Mouse (Mus musculus): ENCODE measurements around the gene Prim1.

Prim1 gene

DNA sequence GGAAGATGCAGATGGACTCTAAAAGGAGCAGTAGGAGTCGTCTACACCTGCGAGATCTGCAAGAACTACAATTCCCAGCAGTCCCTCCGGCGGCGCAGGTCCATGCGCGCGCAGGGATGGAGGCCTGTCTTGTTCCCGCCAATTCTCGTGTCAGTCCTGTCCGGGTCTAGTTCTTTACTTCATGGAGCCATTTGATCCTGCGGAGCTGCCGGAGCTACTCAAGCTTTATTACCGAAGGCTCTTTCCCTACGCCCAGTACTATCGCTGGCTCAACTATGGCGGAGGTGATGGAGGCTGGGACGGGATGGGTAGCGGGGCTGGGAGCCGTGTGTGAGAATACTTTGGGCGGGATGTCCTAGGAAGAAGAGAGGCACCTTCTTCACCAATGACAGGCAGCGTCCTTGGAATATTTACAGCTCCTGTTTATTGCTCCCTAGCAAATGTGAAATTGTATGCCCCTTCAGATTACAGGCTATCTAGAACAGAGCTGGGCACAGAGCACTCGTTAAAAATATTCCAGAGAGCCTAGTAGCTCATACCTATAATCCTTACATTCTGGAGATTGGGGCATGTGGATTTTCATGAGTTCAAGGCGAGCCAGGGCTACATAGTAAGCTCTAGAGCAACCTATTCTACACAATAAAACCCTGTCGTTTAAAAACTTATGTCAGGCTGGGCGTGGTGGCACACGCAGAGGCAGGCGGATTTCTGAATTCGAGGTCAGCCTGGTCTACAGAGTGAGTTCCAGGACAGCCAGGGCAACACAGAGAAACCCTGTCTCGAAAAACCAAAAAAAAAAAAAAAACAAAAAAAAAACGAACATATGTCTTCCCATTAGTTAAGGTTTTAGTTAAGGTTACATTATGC lies at the start of gene Prim1:
Gene Prim1, plus strand, starts transcription at position 101 of the 867 bp plus-strand sequence.
- no peak for DNase-seq (ENCODE audit: extremely low read depth, low read depth, low spot score)

DNA sequence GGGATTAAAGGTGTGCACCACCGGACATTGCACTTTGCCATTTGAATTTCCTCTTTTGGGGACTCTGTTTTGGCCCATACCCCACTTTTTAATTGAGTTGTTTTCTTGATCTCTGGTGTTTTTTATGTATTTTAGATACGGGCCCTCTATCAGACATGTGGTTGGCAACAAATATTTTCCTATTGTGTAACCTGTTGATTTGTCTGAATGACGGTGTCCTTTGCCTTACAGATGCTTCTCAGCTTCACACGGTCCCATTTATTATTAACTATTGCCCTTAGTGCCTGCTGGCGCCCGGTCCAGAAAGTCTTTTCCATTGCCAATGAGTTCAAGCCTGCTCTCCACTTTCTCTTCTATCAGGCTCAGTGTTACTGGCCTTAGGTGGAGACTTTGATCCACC lies 48.5 kb upstream of the Prim1 start:
- DNase-seq (ENCODE audit: extremely low read depth, low read depth, low spot score), result no peak

DNA sequence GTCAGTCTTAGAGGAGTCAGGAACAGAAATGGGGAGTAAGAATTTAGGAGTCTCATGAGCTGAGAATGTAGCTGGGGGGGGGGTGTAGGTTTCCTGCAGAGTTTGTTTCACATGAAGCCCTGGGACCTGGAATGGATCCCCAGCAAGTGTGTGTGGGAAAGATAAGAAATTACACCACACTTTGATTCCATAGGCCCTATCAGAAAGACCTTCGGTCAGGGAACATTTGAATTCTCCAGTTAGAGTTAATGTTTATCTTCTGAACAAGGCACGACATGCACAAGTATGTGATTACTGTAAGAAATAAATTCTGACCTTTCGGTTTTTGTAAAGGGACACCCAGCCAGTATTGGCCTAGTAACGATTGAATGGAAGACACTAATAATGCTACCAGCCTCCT lies 45.1 kb upstream of the Prim1 start:
- DNase-seq (ENCODE audit: extremely low read depth, low read depth, low spot score), result no peak

GRCm38 (mm10) chr10:127970359-127970831 lies 44.6 kb upstream of the Prim1 start:
- DNase-seq (ENCODE audit: extremely low read depth, low read depth, low spot score), result no peak

DNA sequence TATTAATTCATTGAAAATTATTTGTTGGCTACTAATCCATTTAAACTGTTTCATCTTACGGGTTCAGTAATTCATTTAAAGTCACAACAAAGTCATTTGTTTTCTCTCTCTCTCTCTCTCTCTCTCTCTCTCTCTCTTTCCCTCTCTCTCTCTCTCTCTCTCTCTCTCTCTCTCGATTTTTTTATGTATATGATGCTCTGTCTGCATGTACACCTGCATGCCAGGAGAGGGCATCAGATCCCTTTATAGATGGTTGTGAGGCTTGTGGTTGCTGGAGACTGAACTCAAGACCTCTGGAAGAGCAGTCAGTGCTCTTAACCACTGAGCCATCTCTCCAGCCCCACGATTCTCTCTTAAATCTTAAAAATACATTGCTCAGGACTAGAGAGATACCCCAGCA lies 43.8 kb upstream of the Prim1 start:
- DNase-seq (ENCODE audit: extremely low read depth, low read depth, low spot score), result no peak

DNA sequence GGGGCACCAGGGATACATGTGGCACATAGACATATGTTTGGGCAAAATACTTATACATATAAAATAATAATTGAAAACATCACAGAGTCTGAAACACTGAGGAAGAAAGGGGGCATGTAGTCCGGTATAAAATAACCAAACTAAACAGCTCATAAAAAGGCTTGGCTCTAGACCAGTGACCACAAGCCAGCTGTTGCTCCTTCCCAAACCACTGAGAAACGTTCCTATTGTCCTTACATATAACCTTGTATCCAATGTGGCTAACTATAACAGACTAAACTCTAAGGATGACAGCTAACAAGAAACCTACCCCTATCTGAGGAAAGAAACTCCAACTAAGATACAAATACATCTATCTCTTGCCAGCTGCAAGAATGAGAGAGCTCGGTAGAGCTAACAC lies 40.9 kb upstream of the Prim1 start:
- no peak for DNase-seq (ENCODE audit: extremely low read depth, low read depth, low spot score)

DNA sequence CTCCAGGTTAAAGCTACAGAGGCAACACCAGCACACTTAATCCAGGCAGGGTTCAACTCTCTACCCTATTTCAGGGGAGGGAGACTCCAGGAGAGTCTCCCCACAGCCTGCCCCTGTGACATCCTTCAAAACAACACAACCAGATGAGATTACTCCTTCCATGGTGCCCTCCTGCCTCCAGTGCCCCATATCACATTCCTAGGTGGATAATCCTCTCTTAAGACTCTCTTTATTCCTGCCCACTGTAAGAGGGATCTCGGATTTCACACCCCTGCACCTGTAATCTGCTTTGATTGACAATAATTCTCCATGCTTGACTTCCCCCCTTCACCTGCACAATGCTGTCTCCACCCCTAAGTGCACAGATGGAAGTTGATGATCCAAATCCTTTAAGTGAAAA lies 39.5 kb upstream of the Prim1 start:
- DNase-seq (ENCODE audit: extremely low read depth, low read depth, low spot score), result no peak

GRCm38 (mm10) chr10:127984650-127985049 lies 30.3 kb upstream of the Prim1 start:
- peak; percentile 86 for DNase-seq (ENCODE audit: extremely low read depth, low read depth, low spot score)

- DNase-seq (ENCODE audit: extremely low read depth, low read depth, low spot score), result no peak
Observed at GRCm38 (mm10) chr10:127985601-127986000, 29.4 kb upstream of the Prim1 start.

DNA sequence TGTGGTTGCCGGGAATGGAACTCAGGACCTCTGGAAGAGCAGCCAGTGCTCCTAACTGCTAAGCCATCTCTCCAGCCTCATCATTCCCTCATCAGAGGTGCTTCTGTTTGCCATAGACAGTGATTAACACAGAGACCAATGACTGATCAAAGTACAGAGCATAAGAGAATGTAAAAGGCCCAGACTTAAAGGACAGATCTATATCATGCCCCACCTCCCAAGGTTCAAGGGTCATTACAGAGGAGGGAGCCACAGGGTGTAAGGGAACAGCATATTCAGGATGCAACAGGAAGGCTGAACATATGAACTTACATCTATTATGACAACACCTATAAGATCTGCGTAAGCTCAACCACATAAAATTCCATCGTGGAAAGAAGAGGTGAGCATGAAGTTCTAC lies 18.3 kb upstream of the Prim1 start:
- no peak for DNase-seq (ENCODE audit: extremely low read depth, low read depth, low spot score)

- no peak for DNase-seq (ENCODE audit: extremely low read depth, low read depth, low spot score)
Observed at GRCm38 (mm10) chr10:127998260-127998659, 16.7 kb upstream of the Prim1 start.

GRCm38 (mm10) chr10:128003281-128003801 lies 11.6 kb upstream of the Prim1 start:
- DNase-seq (ENCODE audit: extremely low read depth, low read depth, low spot score), result no peak

DNA sequence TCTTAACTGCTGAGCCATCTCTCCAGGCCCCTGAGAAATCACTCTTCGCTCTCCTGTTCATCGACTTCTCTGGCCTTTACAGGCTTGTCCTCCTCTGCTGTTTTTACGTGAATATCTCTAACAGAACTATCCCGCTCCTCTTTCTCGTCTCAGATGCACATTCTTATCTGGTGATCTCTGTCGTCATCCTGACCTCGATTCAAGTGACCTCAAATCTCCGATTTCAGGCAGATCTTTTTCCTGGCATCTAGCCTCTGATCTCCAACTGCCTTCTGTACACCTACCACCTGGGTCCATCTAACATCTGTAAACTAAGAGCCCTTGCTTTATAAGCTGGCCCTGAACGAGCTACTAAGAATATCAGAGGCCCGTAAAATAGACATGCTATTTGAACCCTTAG lies 10.1 kb upstream of the Prim1 start:
- DNase-seq (ENCODE audit: extremely low read depth, low read depth, low spot score), result no peak

- DNase-seq (ENCODE audit: extremely low read depth, low read depth, low spot score), result no peak
Observed at GRCm38 (mm10) chr10:128005479-128005878, 9.5 kb upstream of the Prim1 start.

- no peak for DNase-seq (ENCODE audit: extremely low read depth, low read depth, low spot score)
Observed at GRCm38 (mm10) chr10:128007446-128007845, 7.5 kb upstream of the Prim1 start, which contains the start of gene Hsd17b6. Hsd17b6 (minus strand) TSS chr10:128007611.

GRCm38 (mm10) chr10:128008207-128008889 lies 6.6 kb upstream of the Prim1 start:
- no peak for DNase-seq (ENCODE audit: extremely low read depth, low read depth, low spot score)

GRCm38 (mm10) chr10:128009735-128010134 lies 5.2 kb upstream of the Prim1 start:
- no peak for DNase-seq (ENCODE audit: extremely low read depth, low read depth, low spot score)

GRCm38 (mm10) chr10:128022196-128022595 lies 7.2 kb downstream of the Prim1 start:
- DNase-seq (ENCODE audit: extremely low read depth, low read depth, low spot score), result no peak

DNA sequence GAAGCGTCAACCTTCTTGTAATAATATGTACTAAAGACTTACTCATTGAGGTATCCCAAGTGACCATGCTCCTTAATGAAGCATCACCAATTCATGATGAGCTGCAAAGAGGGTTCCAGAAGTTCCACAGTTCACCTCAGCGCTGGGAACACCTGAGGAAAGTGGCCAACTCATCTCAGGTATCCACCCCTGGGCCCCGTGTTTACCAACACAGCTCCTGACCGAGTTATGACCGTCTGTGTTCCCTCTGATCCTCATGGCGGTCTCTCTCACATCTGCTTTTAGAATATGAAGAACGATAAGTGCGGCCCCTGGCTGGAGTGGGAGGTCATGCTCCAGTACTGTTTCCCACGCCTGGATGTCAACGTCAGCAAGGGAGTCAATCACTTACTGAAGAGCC lies 8.5 kb downstream of the Prim1 start:
- no peak for DNase-seq (ENCODE audit: extremely low read depth, low read depth, low spot score)

DNA sequence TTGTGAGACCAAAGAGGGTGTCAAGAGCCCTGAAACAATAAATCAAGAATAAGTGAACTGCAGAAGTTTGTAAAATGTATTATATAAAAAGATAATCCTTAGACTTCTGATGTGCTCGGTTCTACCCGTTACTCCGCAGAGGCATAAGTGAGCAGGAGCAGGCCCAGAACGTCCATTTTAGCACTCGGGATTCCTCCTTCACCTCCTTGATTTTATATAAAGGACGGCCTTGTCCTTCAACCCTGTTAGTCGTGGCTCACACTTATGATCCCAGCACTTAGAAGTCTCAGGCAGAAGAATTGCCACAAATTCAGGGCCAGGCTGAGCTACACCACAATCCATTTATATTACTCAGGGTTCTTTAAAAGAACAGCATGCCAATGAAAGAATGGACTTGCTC lies 15.0 kb downstream of the Prim1 start:
- no peak for DNase-seq (ENCODE audit: extremely low read depth, low read depth, low spot score)

GRCm38 (mm10) chr10:128030860-128031259 lies 15.9 kb downstream of the Prim1 start:
- no peak for DNase-seq (ENCODE audit: extremely low read depth, low read depth, low spot score)

Measured in fat pad, adult 2 months (tissue).